Mouse (Mus musculus): Measurements from ENCODE around the gene Tbc1d14. TPM values are rescaled to one million over a fixed set of nuclear protein-coding genes. Genes with fewer than 3 reads are reported as not detected.

Tbc1d14 gene
- total RNA-seq, 1 experiment = 12.5 TPM

DNA sequence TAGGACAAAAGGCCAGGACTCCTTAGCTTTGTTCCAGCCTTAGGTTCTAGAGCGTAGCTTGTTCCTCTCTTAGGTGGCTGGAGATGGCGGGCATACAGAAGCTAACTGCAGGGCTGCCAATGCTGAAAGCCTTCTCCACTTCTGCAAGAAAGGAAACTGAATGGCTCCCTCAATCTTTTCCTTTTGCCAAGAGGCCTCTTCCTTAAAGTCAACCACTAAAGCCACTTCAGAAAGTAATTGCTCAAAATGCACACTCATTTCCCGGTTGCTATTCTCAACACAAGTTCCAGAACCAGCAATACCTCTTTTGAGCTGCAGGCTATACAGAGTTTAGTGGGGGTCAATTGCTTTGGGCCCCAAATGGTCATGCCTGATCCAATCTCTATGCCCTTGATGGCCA lies 115.6 kb downstream of the Tbc1d14 start:
- in situ Hi-C loops (cut with MboI; ENCODE audit: low sequenced_read_pairs in 2 of 2, unreplicated experiment in 2 of 2) = no loop called here
- no peak for DNase-seq (ENCODE audit: low read depth, low spot score)
- TF ChIP-seq CHD2 (IDR thresholded peaks at IDR 0.05; ENCODE audit: low read depth, low read length) (no peak), MAFK (IDR thresholded peaks at IDR 0.05; ENCODE audit: insufficient read depth, low read depth, low read length) (no peak)
- Histone ChIP-seq H3K9ac (ENCODE audit: insufficient read depth, low read depth, low read length, poor library complexity, severe bottlenecking) (no peak overlapping the region), H3K27ac (ENCODE audit: insufficient read depth, low read depth, low read length, poor library complexity, severe bottlenecking) (no peak overlapping the region), H3K4me3 (ENCODE audit: insufficient read depth in 1 of 2, low read depth in 1 of 2, low read length in 2 of 2, poor library complexity in 1 of 2, severe bottlenecking in 1 of 2) (no peak overlapping the region), H3K4me1 (ENCODE audit: control insufficient read depth in 2 of 2, insufficient read depth in 2 of 2, low read length in 2 of 2, poor library complexity in 1 of 2) (no peaks in the 10 kb centered on the region), H3K9me3 (ENCODE audit: control insufficient read depth, insufficient read depth, low read depth, low read length) (no peaks in the 10 kb centered on the region), H3K36me3 (ENCODE audit: control insufficient read depth, insufficient read depth, low read length, poor library complexity, severe bottlenecking) (peaks cover 11% of the 10 kb centered on the region)

GRCm38 (mm10) chr5:36474283-36474682 lies 118.8 kb downstream of the Tbc1d14 start:
- in situ Hi-C loops (cut with MboI; ENCODE audit: low sequenced_read_pairs in 2 of 2, unreplicated experiment in 2 of 2) = no loop called here

DNA sequence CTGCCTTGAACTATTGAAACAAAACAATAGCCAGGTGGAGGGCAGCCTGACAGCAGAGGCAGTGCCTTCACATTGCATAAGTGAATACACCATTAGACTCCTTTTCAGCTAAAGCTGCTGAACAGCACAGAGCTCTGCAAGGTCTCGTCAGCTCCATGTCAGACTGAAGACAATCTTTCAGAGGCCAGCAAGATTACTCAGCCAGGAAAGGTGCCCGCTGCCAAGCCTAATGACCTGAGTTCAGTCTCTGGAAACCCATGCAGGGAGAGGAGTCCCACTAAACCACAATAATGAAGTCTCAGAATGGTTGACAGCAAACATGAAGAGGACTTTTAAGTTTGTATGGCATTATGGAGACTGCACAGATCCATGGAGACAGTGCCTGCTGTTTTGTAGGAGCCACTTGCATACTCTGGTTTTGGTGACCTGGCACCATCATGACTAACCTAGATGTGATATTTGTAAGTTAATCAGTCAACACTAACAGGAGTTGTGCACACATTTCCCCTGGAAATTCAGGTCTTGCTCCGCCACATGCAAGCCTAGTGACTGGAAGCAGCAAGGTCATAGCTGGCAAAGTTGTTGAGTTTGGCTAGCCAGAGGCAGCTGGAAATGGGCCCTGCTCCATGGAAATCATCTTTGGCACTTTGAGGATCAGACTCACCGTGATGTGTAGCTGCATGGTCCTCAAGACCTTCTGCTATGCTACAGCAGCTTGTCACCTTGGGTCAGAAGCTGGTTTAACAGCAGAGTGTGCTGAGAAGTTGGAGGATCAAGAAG lies 120.0 kb downstream of the Tbc1d14 start:
- in situ Hi-C loops (cut with MboI; ENCODE audit: low sequenced_read_pairs in 2 of 2, unreplicated experiment in 2 of 2) = no loop called here
- Histone ChIP-seq H3K4me1 (ENCODE audit: control insufficient read depth in 2 of 2, insufficient read depth in 2 of 2, low read length in 2 of 2, poor library complexity in 1 of 2) (no peaks in the 10 kb centered on the region), H3K27ac (ENCODE audit: insufficient read depth, low read depth, low read length, poor library complexity, severe bottlenecking) (no peak overlapping the region), H3K9me3 (ENCODE audit: control insufficient read depth, insufficient read depth, low read depth, low read length) (no peaks in the 10 kb centered on the region), H3K36me3 (ENCODE audit: control insufficient read depth, insufficient read depth, low read length, poor library complexity, severe bottlenecking) (peaks cover 39% of the 10 kb centered on the region), H3K4me3 (ENCODE audit: insufficient read depth in 1 of 2, low read depth in 1 of 2, low read length in 2 of 2, poor library complexity in 1 of 2, severe bottlenecking in 1 of 2) (no peak overlapping the region), H3K9ac (ENCODE audit: insufficient read depth, low read depth, low read length, poor library complexity, severe bottlenecking) (no peak overlapping the region)
- no peak for DNase-seq (ENCODE audit: low read depth, low spot score)
- TF ChIP-seq CHD2 (IDR thresholded peaks at IDR 0.05; ENCODE audit: low read depth, low read length) (no peak), HCFC1 (IDR thresholded peaks at IDR 0.05; ENCODE audit: borderline replicate concordance, insufficient read depth, low read length) (no peak), MAFK (IDR thresholded peaks at IDR 0.05; ENCODE audit: insufficient read depth, low read depth, low read length) (no peak), ZNF384 (IDR thresholded peaks at IDR 0.05; ENCODE audit: low read depth, low read length) (no peak), ZC3H11A (IDR thresholded peaks at IDR 0.05; ENCODE audit: borderline replicate concordance, low read depth, low read length) (no peak)

More at GRCm38 (mm10) chr5:36474283-36474682, 118.8 kb downstream of the Tbc1d14 start:
- no peaks in the 10 kb centered on the region for H3K4me1 ChIP-seq (ENCODE audit: control insufficient read depth in 2 of 2, insufficient read depth in 2 of 2, low read length in 2 of 2, poor library complexity in 1 of 2)
- H3K9me3 ChIP-seq (ENCODE audit: control insufficient read depth, insufficient read depth, low read depth, low read length) = no peaks in the 10 kb centered on the region
- peak; percentile 82 for DNase-seq (ENCODE audit: low read depth, low spot score)
- H3K27ac ChIP-seq (ENCODE audit: insufficient read depth, low read depth, low read length, poor library complexity, severe bottlenecking) = no peak overlapping the region
- peaks cover 38% of the 10 kb centered on the region for H3K36me3 ChIP-seq (ENCODE audit: control insufficient read depth, insufficient read depth, low read length, poor library complexity, severe bottlenecking)
- no peak overlapping the region for H3K4me3 ChIP-seq (ENCODE audit: insufficient read depth in 1 of 2, low read depth in 1 of 2, low read length in 2 of 2, poor library complexity in 1 of 2, severe bottlenecking in 1 of 2)
- no peak for TF ChIP-seq ZNF384 (IDR thresholded peaks at IDR 0.05; ENCODE audit: low read depth, low read length)
- peak; percentile 83 for TF ChIP-seq MAFK (IDR thresholded peaks at IDR 0.05; ENCODE audit: insufficient read depth, low read depth, low read length)
- H3K9ac ChIP-seq (ENCODE audit: insufficient read depth, low read depth, low read length, poor library complexity, severe bottlenecking) = no peak overlapping the region

DNA sequence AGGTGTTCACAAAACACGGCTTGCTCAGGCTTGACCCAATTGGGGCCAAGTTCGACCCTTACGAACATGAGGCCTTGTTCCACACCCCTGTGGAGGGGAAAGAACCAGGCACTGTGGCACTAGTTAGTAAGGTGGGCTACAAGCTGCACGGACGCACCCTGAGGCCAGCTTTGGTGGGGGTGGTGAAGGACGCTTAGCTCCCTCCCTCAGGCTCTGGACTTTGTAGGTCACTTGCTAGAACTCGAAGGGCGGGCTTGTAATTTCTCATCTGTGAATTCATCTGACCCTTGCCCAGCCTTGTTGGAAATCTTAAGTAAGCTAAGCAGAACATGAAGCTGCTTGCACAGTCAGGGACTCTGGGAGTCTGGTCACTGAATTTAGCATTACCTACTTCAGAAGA lies 121.9 kb downstream of the Tbc1d14 start:
- in situ Hi-C loops (cut with MboI; ENCODE audit: low sequenced_read_pairs in 2 of 2, unreplicated experiment in 2 of 2) = no loop called here
- Histone ChIP-seq H3K9me3 (ENCODE audit: control insufficient read depth, insufficient read depth, low read depth, low read length) (no peaks in the 10 kb centered on the region), H3K4me1 (ENCODE audit: control insufficient read depth in 2 of 2, insufficient read depth in 2 of 2, low read length in 2 of 2, poor library complexity in 1 of 2) (no peaks in the 10 kb centered on the region), H3K9ac (ENCODE audit: insufficient read depth, low read depth, low read length, poor library complexity, severe bottlenecking) (no peak overlapping the region), H3K36me3 (ENCODE audit: control insufficient read depth, insufficient read depth, low read length, poor library complexity, severe bottlenecking) (peaks cover 39% of the 10 kb centered on the region), H3K4me3 (ENCODE audit: insufficient read depth in 1 of 2, low read depth in 1 of 2, low read length in 2 of 2, poor library complexity in 1 of 2, severe bottlenecking in 1 of 2) (no peak overlapping the region), H3K27ac (ENCODE audit: insufficient read depth, low read depth, low read length, poor library complexity, severe bottlenecking) (no peak overlapping the region)
- no peak for DNase-seq (ENCODE audit: low read depth, low spot score)
- TF ChIP-seq ZC3H11A (IDR thresholded peaks at IDR 0.05; ENCODE audit: borderline replicate concordance, low read depth, low read length) = no peak
- TF ChIP-seq CHD2 (IDR thresholded peaks at IDR 0.05; ENCODE audit: low read depth, low read length) = no peak
- no peak for TF ChIP-seq MAFK (IDR thresholded peaks at IDR 0.05; ENCODE audit: insufficient read depth, low read depth, low read length)
- TF ChIP-seq ZNF384 (IDR thresholded peaks at IDR 0.05; ENCODE audit: low read depth, low read length) = no peak
- no peak for TF ChIP-seq HCFC1 (IDR thresholded peaks at IDR 0.05; ENCODE audit: borderline replicate concordance, insufficient read depth, low read length)

GRCm38 (mm10) chr5:36465889-36466288 lies 127.2 kb downstream of the Tbc1d14 start:
- no peak for DNase-seq (ENCODE audit: low read depth, low spot score)
- H3K9ac ChIP-seq (ENCODE audit: insufficient read depth, low read depth, low read length, poor library complexity, severe bottlenecking) = peak overlapping the region; percentile 97
- TF ChIP-seq HCFC1 (IDR thresholded peaks at IDR 0.05; ENCODE audit: borderline replicate concordance, insufficient read depth, low read length) (no peak), CHD2 (IDR thresholded peaks at IDR 0.05; ENCODE audit: low read depth, low read length) (no peak), ZNF384 (IDR thresholded peaks at IDR 0.05; ENCODE audit: low read depth, low read length) (no peak), ZC3H11A (IDR thresholded peaks at IDR 0.05; ENCODE audit: borderline replicate concordance, low read depth, low read length) (no peak), MAFK (IDR thresholded peaks at IDR 0.05; ENCODE audit: insufficient read depth, low read depth, low read length) (no peak)
- peaks cover 0 to 3% of the 10 kb centered on the region in 2 experiments; a peak in 1 of 4 replicates for H3K4me1 ChIP-seq (ENCODE audit: control insufficient read depth in 2 of 2, insufficient read depth in 2 of 2, low read length in 2 of 2, poor library complexity in 1 of 2)
- no peaks in the 10 kb centered on the region for H3K9me3 ChIP-seq (ENCODE audit: control insufficient read depth, insufficient read depth, low read depth, low read length)
- H3K4me3 ChIP-seq (ENCODE audit: insufficient read depth in 1 of 2, low read depth in 1 of 2, low read length in 2 of 2, poor library complexity in 1 of 2, severe bottlenecking in 1 of 2) = peak overlapping the region; percentile 88 to 98
- no peak overlapping the region for H3K27ac ChIP-seq (ENCODE audit: insufficient read depth, low read depth, low read length, poor library complexity, severe bottlenecking)
- in situ Hi-C loops (cut with MboI; ENCODE audit: low sequenced_read_pairs in 2 of 2, unreplicated experiment in 2 of 2) = loop anchor here (10.0 kb wide), 1 partner anchor 279 kb away; the partner anchor contains the start of gene Bloc1s4 (in 2 of the 2)
- H3K36me3 ChIP-seq (ENCODE audit: control insufficient read depth, insufficient read depth, low read length, poor library complexity, severe bottlenecking) = peaks cover 15% of the 10 kb centered on the region
